Mouse (Mus musculus) G1E-ER4 (cell line): Measurements from ENCODE around the gene Ube2u. TPM values are rescaled to one million over a fixed set of nuclear protein-coding genes. Genes with fewer than 3 reads are reported as not detected.

ENCODE experiments used
- GATA1 ChIP-seq: IDR thresholded peaks from one replicate; pipeline ENCODE4 v1.8.0; 2012; ENCODE audit warnings: low read length, inconsistent platforms
- polyA plus RNA-seq: library from polyadenylated mRNA; stranded (reverse); fragments of >175 nt; gene quantifications from 2 replicates; pipeline ENCODE4 v1.2.3, GENCODE M21; 2012

The Ube2u gene
- polyA plus RNA-seq, 1 experiment, result not detected

DNA sequence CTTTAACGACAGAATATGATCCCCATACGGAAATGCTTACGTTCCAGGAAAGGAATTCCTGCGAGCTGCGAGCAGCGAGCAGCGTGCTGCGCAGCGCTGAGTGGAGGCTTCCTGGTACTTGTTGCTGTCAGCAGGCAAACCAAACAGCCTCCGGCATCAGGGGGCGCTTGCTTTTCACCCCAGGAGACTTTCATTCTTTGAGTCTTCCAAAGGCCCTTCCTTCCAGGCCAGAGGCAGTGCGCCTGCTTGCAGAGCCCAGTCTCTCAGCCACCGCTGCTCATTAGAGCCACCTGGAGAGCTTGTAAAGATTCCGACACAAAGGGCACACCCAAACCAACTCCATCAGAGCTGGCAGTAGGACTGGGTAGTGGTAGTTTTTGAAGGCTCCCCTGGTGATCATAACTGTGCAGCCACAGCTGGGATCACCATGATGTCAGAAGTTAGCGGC is 48.9 kb downstream of the Ube2u start:
- no peak for TF ChIP-seq GATA1

DNA sequence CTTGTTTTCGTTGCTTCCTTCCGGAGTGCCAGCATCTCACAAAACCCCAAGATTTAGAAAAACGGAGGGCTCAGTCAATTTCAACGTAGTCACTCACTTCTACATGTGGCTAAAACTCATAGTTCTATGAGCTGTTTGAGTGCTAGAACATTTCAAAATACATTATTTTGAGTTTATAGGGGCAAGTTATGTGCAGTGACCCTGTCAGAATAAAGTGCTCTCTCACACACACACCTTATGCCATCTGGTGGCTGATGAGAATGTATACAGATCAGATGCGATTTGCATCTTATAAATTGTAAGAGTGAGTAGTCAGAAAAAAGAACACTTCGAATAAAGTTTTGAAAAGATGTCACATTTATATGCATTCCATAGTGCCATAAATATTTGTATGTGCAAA is 55.0 kb downstream of the Ube2u start:
- no peak for TF ChIP-seq GATA1

DNA sequence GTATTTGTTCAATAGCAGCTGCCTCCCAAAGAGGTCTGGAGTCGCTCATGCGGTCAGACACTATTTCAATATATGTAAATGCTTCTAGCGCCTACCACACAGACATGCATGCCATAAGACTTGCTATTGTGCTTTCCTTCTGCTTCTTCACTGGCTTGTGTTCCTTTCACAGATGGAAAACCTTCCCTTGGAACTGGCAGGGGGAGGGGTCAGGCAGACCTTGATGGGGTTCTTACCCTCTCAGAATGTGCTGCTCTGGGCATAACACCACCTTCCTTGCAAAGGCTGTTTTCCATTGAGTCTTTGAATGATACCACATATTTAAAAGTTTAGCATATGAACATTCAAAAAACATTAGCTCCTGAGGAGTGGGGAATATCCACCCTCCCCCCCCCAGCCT is 56.3 kb downstream of the Ube2u start:
- no peak for TF ChIP-seq GATA1

DNA sequence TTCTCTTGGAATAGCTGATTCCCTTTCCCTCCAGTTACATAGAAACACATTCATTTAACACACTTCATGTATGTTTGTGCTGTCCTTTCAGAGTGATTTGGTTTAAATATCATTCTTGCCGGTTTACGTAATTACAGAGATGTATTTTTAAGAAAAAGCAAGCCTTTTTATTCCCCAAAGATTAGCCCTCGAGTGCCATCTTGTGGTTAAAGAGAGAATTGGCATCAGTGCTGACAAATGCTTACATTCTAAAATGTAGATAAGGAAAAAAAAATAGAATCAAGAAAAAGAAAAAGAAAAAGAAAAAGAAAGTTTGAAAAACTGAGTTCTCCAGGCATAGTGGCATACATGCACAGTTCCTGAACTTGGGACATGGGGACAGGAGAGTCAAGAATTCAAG is 59.2 kb downstream of the Ube2u start:
- TF ChIP-seq GATA1, result no peak

DNA sequence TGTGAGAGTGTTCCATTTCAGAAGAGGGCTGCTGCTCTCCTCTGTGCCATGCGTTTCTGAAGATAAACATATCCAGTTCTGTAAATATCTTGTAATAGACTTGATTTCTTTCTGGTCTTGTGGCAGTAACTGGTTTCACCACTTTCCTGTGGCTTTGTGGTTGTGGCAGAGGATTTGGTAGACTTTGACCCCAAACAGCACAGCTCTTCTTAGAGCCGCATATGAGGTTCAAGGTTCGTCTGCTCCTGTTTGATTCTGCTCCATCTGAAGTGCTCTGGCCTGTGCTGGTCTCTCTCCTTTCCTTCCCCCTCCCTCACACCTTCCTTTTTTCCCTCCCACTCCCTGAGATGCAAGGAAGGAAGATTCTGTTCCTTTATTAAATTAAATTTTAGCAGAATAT is 60.8 kb downstream of the Ube2u start:
- TF ChIP-seq GATA1, result no peak

DNA sequence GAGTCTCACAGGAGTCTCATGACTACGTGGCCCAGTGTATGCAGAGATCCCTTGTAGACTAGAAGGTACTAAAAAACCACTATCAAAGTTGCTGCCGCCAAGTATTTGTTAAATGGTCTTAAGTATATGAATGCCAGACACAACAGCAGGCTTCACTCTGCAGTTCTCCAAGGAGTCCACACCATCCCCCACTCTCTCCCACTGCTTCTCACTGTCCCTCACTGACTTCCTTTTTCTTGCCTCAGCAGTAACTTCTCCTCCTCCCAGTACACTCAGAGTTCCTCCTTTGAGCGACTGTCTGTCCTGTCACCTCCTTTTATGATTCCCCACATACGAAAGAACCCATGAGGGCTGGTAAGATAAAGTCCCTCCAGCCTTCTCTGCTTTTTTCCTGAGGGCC is 69.3 kb downstream of the Ube2u start:
- no peak for TF ChIP-seq GATA1

DNA sequence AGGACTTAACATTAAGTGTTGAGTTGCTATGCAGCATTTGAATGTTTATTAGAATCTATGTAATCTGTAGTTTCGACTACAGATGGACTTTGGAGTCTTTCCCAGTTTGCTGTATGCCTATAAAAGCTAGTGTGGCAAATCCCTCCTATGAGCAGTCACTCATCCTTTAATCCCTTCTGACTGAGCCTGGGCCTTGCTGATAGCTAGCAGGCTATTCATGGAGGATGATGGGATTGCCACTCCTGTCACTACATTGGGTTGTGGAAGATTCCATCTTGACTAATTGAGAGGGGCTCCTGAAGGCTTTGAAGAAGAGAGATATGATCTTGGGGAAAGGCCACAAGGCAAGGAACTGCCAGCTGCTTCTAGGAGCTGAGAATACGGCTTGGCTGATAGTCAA is 74.6 kb downstream of the Ube2u start:
- no peak for TF ChIP-seq GATA1

DNA sequence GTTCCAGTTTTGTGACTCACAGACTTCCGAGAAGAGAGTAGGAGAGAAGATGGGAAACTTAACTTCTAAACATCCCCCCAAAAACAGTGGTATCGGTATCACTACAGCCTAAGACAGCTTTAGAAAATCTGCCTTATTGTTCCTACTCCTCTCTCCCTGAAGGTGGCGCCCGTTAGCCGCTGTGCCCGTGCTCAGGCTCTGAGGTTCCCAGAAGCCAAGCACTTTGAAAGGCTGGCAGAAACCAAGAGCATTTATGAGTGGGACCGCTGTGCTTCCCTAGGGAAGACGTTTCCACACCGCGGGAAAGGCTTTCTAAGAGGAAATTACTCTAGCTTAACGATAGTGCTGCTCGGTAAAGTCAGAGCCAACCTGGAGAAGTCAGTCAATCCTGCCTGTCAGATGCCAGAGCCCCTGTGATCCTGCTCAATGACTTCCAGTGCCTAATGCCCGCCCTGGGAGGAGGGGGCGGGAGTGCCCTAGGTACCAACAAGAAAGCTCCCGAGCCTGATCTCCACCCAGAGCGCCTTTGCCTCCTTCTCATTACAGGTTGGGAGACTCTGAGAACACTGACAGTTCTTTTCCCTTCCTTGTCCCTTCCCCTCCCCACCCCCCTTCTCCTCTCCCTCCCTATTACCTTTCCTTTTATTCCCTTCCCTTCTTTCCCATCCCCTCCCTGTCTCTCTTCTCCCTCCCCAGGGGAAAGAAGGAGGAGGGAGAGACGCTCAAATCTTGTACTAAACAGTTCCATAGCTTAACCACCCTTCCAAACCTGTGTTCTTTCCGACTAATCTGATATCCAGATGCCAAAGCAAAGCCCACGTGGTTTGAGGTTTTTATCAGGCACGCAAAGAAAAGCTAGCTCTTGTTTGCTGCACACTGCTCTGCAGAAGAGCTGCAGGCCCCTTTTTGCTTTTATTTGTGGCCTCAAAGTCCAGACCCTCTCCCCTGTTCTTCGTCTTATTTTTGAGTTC is 109.9 kb downstream of the Ube2u start:
- no peak for TF ChIP-seq GATA1

DNA sequence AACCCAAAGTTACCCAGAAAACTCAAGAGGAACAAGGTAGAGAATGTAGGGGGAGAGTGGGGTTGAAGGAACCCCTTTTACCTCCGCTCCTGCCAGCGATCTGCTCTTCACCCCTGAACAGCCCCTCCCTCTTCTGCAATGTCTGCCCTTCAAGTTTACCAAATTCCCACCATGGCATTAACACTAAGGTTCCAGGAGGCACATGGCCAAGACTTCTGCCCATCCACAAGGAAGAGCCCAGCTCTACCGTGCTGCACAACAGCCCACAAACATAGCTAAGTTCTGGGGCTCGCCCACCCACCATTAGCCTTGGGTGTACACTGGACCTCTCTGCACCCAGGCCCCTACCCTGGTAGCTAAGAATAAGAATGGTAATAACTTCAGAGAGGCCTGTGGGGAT is 117.1 kb downstream of the Ube2u start:
- no peak for TF ChIP-seq GATA1

DNA sequence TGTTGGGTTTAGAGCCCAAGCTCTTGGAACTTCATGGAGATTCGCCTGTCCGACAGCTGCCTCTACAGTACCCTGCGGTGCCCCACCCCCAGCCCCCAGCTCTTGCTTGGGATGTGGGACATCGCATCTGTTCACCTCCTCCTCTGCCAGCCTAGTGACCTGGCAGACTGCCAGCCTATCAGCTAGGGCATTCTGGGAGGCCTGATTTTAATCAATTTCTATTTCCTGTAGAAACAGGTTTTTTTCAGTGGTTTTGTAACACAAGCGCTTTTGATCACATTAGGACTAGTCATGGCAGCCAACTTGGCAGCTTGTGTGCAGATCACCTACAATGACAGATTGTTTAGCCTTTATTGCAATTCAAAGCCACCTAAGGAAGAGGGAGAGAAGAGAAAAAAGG is 118.0 kb downstream of the Ube2u start:
- no peak for TF ChIP-seq GATA1

DNA sequence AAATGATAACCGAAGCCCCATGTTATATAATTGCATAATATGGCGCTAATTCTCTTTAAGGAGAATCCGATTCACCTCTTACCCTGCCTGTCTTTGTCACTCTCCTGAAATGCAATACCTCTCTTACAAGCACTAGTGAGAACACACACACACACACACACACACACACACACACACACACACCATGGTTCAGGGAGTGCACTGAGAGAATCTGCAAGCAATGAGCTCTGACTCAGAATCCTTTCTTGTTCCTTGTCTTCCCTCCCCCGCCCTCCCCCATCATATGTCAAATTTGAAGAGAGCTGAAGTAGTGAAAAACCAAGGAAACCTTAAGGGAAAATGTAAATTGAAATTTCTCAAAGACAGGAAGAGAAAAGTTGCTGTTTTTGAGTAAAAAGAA is 118.4 kb downstream of the Ube2u start:
- no peak for TF ChIP-seq GATA1
